Mouse (Mus musculus): ENCODE measurements around the gene Sycp1. TPM values are rescaled to one million over a fixed set of nuclear protein-coding genes. Genes with fewer than 3 reads are reported as not detected.
A peak's percentile ranks its signal among the peaks of the same experiment; 100 is the strongest.

Sycp1 gene
- not detected in 2 replicates for polyA plus RNA-seq (2015; fragmentation: Nextera tagmentation; extraction: Ambion mirVana)

- peak; percentile 19; the same call in 1 of the 2 replicates for ATAC-seq (replicated peaks)
- no peak within 1 kb of the TSS for H3K27ac ChIP-seq (replicated peaks)
- 95% methylated on average over 78 of the region's 78 CpGs for WGBS
These were observed at the start of gene Sycp1 for GRCm38 (mm10) chr3:102935451-102936354. Gene Sycp1, minus strand, starts transcription at chr3:102936100.

DNA sequence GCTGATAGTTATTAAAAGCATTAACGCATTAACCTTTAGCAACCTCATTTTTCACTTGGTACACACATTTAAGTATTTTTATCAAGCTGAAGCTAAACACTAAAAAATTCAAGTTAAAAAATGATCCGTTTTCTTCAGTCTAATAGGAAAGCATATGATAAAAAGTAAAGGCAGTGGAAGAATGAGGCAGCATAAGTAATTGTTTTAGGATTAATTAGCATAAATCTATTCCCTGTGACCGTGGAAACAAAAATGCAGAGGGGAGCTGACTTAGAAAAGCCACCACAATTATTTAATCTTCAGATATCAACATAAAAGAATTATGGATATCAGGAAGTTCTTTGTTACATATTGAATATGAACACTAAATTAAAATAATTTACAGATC, 44.4 kb upstream of the Sycp1 start:
- H3K9ac ChIP-seq (replicated peaks): peak overlapping the region; percentile 39
- H3K27ac ChIP-seq (replicated peaks): peak overlapping the region; percentile 90
- WGBS: 17% methylated on average over 3 of the region's 3 CpGs
- H3K4me3 ChIP-seq: peak overlapping the region; percentile 16
- H3K4me2 ChIP-seq (replicated peaks): peak overlapping the region; percentile 41
- no peaks in the 10 kb centered on the region for H3K27me3 ChIP-seq
- H3K4me1 ChIP-seq: peaks cover 8% of the 10 kb centered on the region; the same call in 1 of the 2 replicates
- H3K36me3 ChIP-seq: no peaks in the 10 kb centered on the region
- ATAC-seq (replicated peaks): peak; percentile 50
- no peaks in the 10 kb centered on the region for H3K9me3 ChIP-seq

More at GRCm38 (mm10) chr3:102935451-102936354, at the start of gene Sycp1:
- Histone ChIP-seq H3K9ac (replicated peaks) (no peak within 1 kb of the TSS), H3K9me3 (no peaks in the 10 kb centered on the region), H3K4me1 (0 out of 2 replicates have a peak, but pooled peaks cover 4% of the 10 kb centered on the region), H3K4me2 (replicated peaks) (no peak within 1 kb of the TSS), H3K4me3 (no peak within 1 kb of the TSS), H3K27me3 (no peaks in the 10 kb centered on the region), H3K36me3 (no peaks in the 10 kb centered on the region)

GRCm38 (mm10) chr3:102979550-102980348, 43.8 kb upstream of the Sycp1 start:
- Histone ChIP-seq H3K9me3 (no peaks in the 10 kb centered on the region), H3K4me2 (replicated peaks) (peak overlapping the region; percentile 41), H3K9ac (replicated peaks) (peak overlapping the region; percentile 39), H3K27ac (replicated peaks) (peak overlapping the region; percentile 90), H3K36me3 (no peaks in the 10 kb centered on the region), H3K4me1 (peaks cover 8% of the 10 kb centered on the region; the same call in 1 of the 2 replicates), H3K27me3 (peaks cover 3% of the 10 kb centered on the region; the same call in 1 of the 2 replicates), H3K4me3 (peak overlapping the region; percentile 16)
- peak; percentile 99 for ATAC-seq (replicated peaks)
- 4% methylated on average over 10 of the region's 10 CpGs for WGBS

- 83% methylated on average over 4 of the region's 4 CpGs for WGBS
- peaks cover 5% of the 10 kb centered on the region; the same call in 1 of the 2 replicates for H3K27me3 ChIP-seq
- no peak for ATAC-seq (replicated peaks)
- no peak overlapping the region for H3K9ac ChIP-seq (replicated peaks)
- no peaks in the 10 kb centered on the region for H3K9me3 ChIP-seq
- no peaks in the 10 kb centered on the region for H3K36me3 ChIP-seq
- no peak overlapping the region for H3K4me2 ChIP-seq (replicated peaks)
- no peak overlapping the region for H3K4me3 ChIP-seq
- no peak overlapping the region for H3K27ac ChIP-seq (replicated peaks)
- peaks cover 8% of the 10 kb centered on the region; the same call in 1 of the 2 replicates for H3K4me1 ChIP-seq
These were observed 41.0 kb upstream of the Sycp1 start for GRCm38 (mm10) chr3:102976906-102977305.

- 89% methylated on average over 3 of the region's 3 CpGs for WGBS
- ATAC-seq (replicated peaks): no peak
These were observed 34.6 kb upstream of the Sycp1 start for GRCm38 (mm10) chr3:102970508-102970907.

DNA sequence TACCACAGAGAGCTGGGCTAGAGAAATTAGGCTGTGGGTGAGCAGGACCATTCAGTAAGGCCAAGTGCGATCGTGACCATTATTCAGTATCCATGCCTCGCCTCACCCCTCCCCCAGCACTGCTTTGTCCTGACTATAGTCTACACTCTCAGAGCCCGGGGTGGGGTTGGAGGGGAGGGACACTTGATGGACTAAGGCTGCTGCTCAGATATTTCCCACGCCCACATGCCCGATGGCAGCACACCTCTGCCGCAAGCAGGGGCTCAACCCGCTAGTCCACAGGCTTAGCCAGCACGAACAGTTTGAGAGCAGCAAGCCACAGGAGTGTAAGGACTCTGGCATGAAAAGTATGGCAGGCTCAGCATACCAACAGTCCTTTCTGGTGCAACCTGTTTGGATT, 34.2 kb upstream of the Sycp1 start:
- 39% methylated on average over 9 of the region's 9 CpGs for WGBS
- Histone ChIP-seq H3K27ac (replicated peaks) (no peak overlapping the region), H3K9me3 (no peaks in the 10 kb centered on the region), H3K4me1 (0 out of 2 replicates have a peak, but pooled peaks cover 2% of the 10 kb centered on the region), H3K4me3 (no peak overlapping the region), H3K27me3 (peaks cover 5% of the 10 kb centered on the region; the same call in 1 of the 2 replicates), H3K36me3 (no peaks in the 10 kb centered on the region), H3K9ac (replicated peaks) (no peak overlapping the region), H3K4me2 (replicated peaks) (no peak overlapping the region)
- ATAC-seq (replicated peaks): no peak; the same call in 1 of the 2 replicates

More at GRCm38 (mm10) chr3:102970508-102970907, 34.6 kb upstream of the Sycp1 start:
- Histone ChIP-seq H3K4me1 (0 out of 2 replicates have a peak, but pooled peaks cover 2% of the 10 kb centered on the region), H3K9ac (replicated peaks) (no peak overlapping the region), H3K4me3 (no peak overlapping the region), H3K4me2 (replicated peaks) (no peak overlapping the region), H3K27ac (replicated peaks) (no peak overlapping the region), H3K27me3 (peaks cover 5% of the 10 kb centered on the region; the same call in 1 of the 2 replicates), H3K36me3 (no peaks in the 10 kb centered on the region), H3K9me3 (no peaks in the 10 kb centered on the region)

GRCm38 (mm10) chr3:102964033-102964432, 28.1 kb upstream of the Sycp1 start, which contains the start of gene Nr1h5:
Gene Nr1h5, minus strand, starts transcription at chr3:102964133.
- no peaks in the 10 kb centered on the region for H3K36me3 ChIP-seq
- no peaks in the 10 kb centered on the region for H3K9me3 ChIP-seq
- no peak for ATAC-seq (replicated peaks)
- H3K4me1 ChIP-seq: no peaks in the 10 kb centered on the region
- no peak within 1 kb of the TSS for H3K9ac ChIP-seq (replicated peaks)
- H3K4me2 ChIP-seq (replicated peaks): no peak within 1 kb of the TSS
- H3K27me3 ChIP-seq: no peaks in the 10 kb centered on the region
- no peak within 1 kb of the TSS for H3K4me3 ChIP-seq
- 57% methylated on average over 3 of the region's 3 CpGs for WGBS
- H3K27ac ChIP-seq (replicated peaks): no peak within 1 kb of the TSS

DNA sequence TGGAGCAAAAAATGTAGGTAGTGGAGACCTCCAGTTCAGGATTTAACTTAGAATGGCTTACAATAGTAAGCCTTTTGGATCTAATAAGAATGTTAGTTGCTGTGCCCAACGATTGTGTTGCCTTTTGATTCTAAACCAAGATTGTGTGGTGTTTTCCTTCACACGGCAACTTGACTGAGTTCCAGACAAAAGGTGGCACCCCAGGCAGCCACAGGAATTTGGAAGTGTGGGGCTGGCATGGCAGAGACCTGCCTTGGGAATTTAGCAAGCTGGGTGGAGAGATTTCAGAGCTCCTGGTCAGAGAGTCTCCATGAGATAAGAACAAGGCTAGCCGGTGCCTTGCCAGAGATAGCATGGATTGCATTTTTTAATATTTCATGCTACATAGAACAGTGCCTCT, 19.7 kb upstream of the Sycp1 start:
- Histone ChIP-seq H3K4me2 (replicated peaks) (no peak overlapping the region), H3K36me3 (no peaks in the 10 kb centered on the region), H3K9me3 (no peaks in the 10 kb centered on the region), H3K4me3 (no peak overlapping the region), H3K27me3 (no peaks in the 10 kb centered on the region), H3K9ac (replicated peaks) (no peak overlapping the region), H3K27ac (replicated peaks) (no peak overlapping the region), H3K4me1 (no peaks in the 10 kb centered on the region)
- no peak for ATAC-seq (replicated peaks)
- WGBS: 43% methylated on average over 3 of the region's 3 CpGs

- Histone ChIP-seq H3K27me3 (no peaks in the 10 kb centered on the region), H3K4me2 (replicated peaks) (no peak overlapping the region), H3K36me3 (no peaks in the 10 kb centered on the region), H3K9me3 (no peaks in the 10 kb centered on the region), H3K4me3 (no peak overlapping the region), H3K4me1 (no peaks in the 10 kb centered on the region), H3K27ac (replicated peaks) (no peak overlapping the region), H3K9ac (replicated peaks) (no peak overlapping the region)
- ATAC-seq (replicated peaks): no peak
- 85% methylated on average over 3 of the region's 3 CpGs for WGBS
These were observed 19.2 kb upstream of the Sycp1 start for GRCm38 (mm10) chr3:102955143-102955542.

- Histone ChIP-seq H3K27me3 (no peaks in the 10 kb centered on the region), H3K4me3 (no peak overlapping the region), H3K27ac (replicated peaks) (no peak overlapping the region), H3K9ac (replicated peaks) (no peak overlapping the region), H3K36me3 (no peaks in the 10 kb centered on the region), H3K4me1 (no peaks in the 10 kb centered on the region), H3K9me3 (no peaks in the 10 kb centered on the region), H3K4me2 (replicated peaks) (no peak overlapping the region)
- ATAC-seq (replicated peaks): no peak
- WGBS: 96% methylated on average over 12 of the region's 12 CpGs
These were observed 18.6 kb upstream of the Sycp1 start for GRCm38 (mm10) chr3:102954476-102954875.

DNA sequence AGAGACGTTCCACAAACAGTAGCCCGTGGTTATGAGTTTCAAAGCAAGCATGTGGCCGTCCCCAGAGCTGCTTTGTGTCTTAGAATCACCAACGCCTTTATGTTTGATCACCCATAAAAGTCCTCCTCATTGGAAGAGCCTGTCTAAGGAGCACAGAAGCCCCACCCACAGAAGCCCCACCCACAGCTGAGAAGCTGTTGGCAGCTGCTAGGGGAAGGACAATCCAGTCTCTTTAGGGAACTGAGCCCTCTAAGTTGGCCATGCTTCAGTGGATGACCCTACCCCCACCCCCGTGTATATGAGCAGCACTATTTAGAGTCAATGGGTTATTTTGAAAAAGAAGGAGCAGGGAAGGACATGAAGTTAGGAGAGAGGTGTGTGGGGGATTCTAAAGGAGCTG, 11.0 kb upstream of the Sycp1 start:
- no peak overlapping the region for H3K9ac ChIP-seq (replicated peaks)
- WGBS: 37% methylated on average over 5 of the region's 5 CpGs
- H3K4me1 ChIP-seq: no peaks in the 10 kb centered on the region
- no peak for ATAC-seq (replicated peaks)
- no peaks in the 10 kb centered on the region for H3K27me3 ChIP-seq
- H3K36me3 ChIP-seq: no peaks in the 10 kb centered on the region
- no peak overlapping the region for H3K4me3 ChIP-seq
- no peak overlapping the region for H3K4me2 ChIP-seq (replicated peaks)
- H3K9me3 ChIP-seq: no peaks in the 10 kb centered on the region
- H3K27ac ChIP-seq (replicated peaks): no peak overlapping the region

GRCm38 (mm10) chr3:102946312-102946711, 10.4 kb upstream of the Sycp1 start:
- 83% methylated on average over 3 of the region's 3 CpGs for whole genome bisulfite sequencing
- ATAC-seq (replicated peaks): no peak

More at GRCm38 (mm10) chr3:102946312-102946711, 10.4 kb upstream of the Sycp1 start:
- H3K36me3 ChIP-seq: no peaks in the 10 kb centered on the region
- no peak overlapping the region for H3K27ac ChIP-seq (replicated peaks)
- H3K27me3 ChIP-seq: no peaks in the 10 kb centered on the region
- no peak overlapping the region for H3K4me2 ChIP-seq (replicated peaks)
- H3K4me1 ChIP-seq: no peaks in the 10 kb centered on the region
- H3K4me3 ChIP-seq: no peak overlapping the region
- H3K9me3 ChIP-seq: no peaks in the 10 kb centered on the region
- no peak overlapping the region for H3K9ac ChIP-seq (replicated peaks)

Data from forebrain, embryonic 15.5 days (tissue).